Mouse (Mus musculus): ENCODE measurements around the gene Ccdc190.

GRCm38 (mm10) chr1:169924567-169924966 is 3.9 kb upstream of the Ccdc190 start:
- TF ChIP-seq CTCF (IDR thresholded peaks at IDR 0.05; ENCODE audit: low read depth), result no peak
- no peak for TF ChIP-seq EP300 (optimal IDR thresholded peaks at IDR 0.05)

Data from stomach, postnatal 0 days (tissue).